Mouse (Mus musculus) monocyte, adult 5-6 weeks (primary cell): ENCODE data around the gene Ppp1r3a. TPM values are rescaled to one million over a fixed set of nuclear protein-coding genes. Genes with fewer than 3 reads are reported as not detected.

Source experiments
- total RNA-seq: library from RNA; stranded (forward); fragments of 200-1000, 200-491, 200-594 nt; gene quantifications from 3 replicates; pipeline ENCODE4 v1.2.3, GENCODE M21; 2017

Ppp1r3a gene
- total RNA-seq, 1 experiment from 2014 or later: not detected

Other genes with a start within 250 kb of the Ppp1r3a start
- 1.3 TPM in 1 of 3 replicates, not detected in the others for gene Foxp2, start 146.1 kb upstream of the Ppp1r3a start, total RNA-seq